Mouse (Mus musculus): ENCODE data around the gene Gria2. TPM values are rescaled to one million over a fixed set of nuclear protein-coding genes. Genes with fewer than 3 reads are reported as not detected.

Gene Gria2
- total RNA-seq, 2 experiments from 2014 or later, result 0.06 TPM; not detected in 1

DNA sequence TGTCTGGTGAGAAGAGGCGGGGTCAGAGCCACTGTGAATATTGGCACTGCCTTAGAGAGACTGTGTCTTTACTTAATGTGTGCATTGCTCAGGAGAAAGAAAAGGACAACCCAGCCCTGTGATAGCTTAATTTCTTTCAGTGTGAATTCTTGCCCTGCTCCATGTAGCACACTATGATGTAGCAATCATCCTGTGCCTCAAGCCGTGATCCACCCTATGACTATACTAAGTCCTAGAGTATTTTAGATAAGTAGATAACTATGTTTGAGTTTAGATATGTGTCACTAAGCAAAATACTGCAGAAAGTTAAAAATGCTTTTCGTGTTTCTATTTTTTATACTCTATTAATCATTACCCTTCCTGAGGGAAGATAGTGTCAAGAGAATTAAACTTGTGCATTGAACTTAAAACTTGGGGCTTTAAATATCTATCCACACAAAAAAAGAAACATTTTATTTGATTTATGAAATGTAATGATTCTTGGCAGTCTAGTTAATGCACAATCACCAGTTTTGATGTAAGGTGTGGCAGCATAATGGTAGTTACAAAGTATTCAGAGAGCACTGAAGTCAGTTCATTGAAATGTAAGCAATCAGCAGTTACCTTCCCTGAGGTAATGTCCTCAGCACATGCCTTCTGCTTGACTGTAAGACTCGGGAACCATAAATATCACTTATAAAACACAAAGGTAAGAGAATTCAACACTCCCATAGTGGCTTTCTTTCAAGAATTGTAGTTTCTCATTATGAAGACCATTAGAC is 22.1 kb downstream of the Gria2 start:
- no peak for DNase-seq
- intact Hi-C loops (cut with DNase I), result no loop called here

DNA sequence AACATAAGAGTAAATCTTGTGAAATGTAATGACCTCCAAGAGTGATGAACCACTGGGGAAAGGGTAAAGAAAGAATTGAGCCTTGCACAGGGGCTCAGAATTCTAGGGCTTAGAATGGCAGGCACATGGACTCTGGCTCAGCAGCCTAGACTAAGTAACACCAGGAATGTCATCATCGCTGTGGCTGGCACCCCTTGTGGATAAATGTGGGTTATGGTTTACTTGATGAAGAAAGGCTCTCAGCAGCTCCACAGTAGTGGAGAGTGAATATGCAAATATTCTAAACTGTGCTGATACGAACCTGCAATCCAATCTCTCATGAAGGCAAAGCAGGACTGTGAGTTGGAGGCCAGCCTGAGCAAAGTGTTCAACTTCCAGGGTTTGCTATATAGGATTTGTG is 26.0 kb downstream of the Gria2 start:
- no peak for DNase-seq
- intact Hi-C loops (cut with DNase I), result no loop called here

- no peak for DNase-seq
- intact Hi-C loops (cut with DNase I), result no loop called here
These were observed 26.7 kb downstream of the Gria2 start for GRCm38 (mm10) chr3:80775971-80776370.

- intact Hi-C loops (cut with DNase I), result no loop called here
- DNase-seq, result no peak
These were observed 28.4 kb downstream of the Gria2 start for GRCm38 (mm10) chr3:80774005-80774764.

DNA sequence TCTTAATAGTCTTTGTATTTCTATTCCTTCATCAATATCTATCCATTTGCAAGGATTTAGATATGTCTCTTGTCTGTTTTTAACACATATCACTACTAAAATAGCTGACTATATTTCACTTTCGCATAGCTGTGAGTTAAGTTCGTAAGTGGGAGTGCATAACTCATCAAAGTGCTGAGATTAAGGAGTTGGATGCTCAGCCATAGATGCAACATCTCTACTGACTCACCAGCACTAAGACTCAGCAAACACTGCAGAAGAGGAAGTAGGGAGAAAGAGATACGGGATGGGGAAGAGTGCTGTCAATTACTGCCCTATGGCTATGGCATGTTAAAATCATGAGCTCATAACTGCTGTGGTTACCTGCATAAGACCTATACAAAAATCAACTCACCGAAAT is 29.4 kb downstream of the Gria2 start:
- intact Hi-C loops (cut with DNase I), result no loop called here

DNA sequence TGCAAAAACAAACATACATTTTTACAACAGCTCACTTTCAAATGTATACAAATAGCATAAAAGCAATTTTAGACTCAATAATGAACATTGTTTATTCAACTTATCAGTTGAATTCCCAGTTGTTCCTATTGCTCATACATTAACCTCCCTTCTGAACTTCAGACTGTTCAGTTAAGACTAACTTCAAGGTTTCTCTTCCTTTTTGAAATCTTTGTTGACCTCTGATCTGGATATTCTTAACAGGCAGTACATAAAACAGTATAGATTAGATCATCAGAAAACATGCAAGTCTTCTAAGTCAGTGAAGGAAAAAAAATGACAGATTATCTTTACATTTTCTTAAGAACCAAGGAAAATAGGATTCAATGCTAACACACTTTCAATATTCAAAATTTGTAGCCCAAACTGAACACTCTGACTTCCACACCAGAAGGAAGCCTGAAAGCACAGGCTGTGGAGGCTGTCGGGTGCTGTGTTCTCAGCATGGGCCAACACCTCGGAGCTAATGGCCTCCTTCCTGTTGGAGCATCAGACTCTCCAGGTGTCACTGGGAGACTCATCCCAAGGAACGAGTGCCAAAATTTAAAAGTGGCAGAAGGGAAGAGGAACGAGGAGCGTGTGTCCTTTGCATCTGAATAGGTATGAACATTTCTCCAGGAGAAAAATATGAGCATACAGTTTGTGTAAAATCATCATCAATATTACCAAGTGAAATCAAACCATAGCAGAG is 33.0 kb downstream of the Gria2 start:
- intact Hi-C loops (cut with DNase I), result no loop called here

More for the DNA sequence above, 29.4 kb downstream of the Gria2 start:
- no peak for DNase-seq

GRCm38 (mm10) chr3:80758955-80759354 is 43.7 kb downstream of the Gria2 start:
- DNase-seq, result no peak
- intact Hi-C loops (cut with DNase I), result no loop called here

More for the DNA sequence above, 33.0 kb downstream of the Gria2 start:
- no peak for DNase-seq

DNA sequence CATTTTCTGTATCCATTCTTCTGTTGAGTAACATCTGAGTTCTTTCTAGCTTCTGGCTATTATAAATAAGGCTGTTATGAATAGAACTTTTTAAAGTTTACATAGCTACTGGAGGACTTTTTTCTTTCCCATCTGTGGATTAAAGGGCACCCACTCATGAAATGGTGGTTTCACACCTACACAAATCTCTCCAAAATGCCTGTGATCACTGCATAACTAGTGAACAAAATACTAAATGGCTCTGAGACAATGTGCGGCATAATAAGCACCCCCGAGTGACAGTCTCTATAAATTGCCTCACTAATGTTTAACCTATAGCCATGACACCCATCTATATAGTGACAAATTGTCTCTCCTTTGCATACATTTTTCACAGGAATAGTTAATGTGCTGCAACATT is 44.3 kb downstream of the Gria2 start:
- intact Hi-C loops (cut with DNase I), result no loop called here
- no peak for DNase-seq

GRCm38 (mm10) chr3:80750786-80751185 is 51.8 kb downstream of the Gria2 start:
- intact Hi-C loops (cut with DNase I), result no loop called here
- no peak for DNase-seq

DNA sequence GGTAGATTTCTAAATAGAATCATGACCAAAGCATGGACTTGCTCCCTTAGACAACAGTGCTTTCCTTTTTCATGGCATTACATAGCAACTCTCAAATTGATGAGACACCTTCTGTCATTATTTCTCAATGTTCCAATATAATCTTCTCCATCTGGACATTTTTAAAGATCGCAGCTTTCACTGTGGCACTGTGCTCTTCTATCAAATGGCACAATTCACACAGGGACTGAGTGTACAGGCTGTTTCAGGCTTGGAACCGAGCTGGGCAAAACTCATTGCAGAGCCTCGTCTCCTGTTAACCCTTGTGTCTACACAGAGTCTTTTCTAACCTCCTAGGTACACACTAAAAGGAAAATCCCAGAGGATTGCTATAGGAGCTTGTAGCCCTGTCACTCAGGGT is 77.4 kb downstream of the Gria2 start:
- no peak for DNase-seq

GRCm38 (mm10) chr3:80713123-80713522 is 89.5 kb downstream of the Gria2 start:
- intact Hi-C loops (cut with DNase I), result no loop called here
- no peak for DNase-seq

More for the DNA sequence above, 77.4 kb downstream of the Gria2 start:
- intact Hi-C loops (cut with DNase I), result no loop called here

GRCm38 (mm10) chr3:80708992-80709391 is 93.6 kb downstream of the Gria2 start:
- no peak for DNase-seq
- intact Hi-C loops (cut with DNase I), result no loop called here

- DNase-seq, result no peak
- intact Hi-C loops (cut with DNase I), result no loop called here
These were observed 100.5 kb downstream of the Gria2 start for GRCm38 (mm10) chr3:80702173-80702572.

DNA sequence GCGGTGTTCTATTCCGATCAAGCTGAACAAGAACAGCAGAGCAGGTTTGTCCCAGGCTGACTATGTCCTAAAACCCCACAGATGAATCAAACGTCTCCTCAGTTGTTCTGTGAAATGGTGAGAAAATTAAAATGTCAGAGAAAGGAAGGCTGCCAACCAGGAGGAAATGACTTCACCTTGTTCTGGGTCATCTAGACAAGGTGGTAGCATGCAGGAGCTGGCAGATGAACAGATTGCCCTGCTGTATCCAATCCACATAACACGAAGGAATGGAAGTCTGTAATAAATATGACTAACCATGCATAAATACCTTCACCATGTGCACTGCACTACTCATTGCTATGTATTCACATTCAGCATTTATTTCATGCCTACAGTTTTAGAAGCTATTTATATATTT is 105.1 kb downstream of the Gria2 start:
- intact Hi-C loops (cut with DNase I), result no loop called here

GRCm38 (mm10) chr3:80694965-80695364 is 107.7 kb downstream of the Gria2 start:
- intact Hi-C loops (cut with DNase I), result no loop called here
- no peak for DNase-seq

More for the DNA sequence above, 105.1 kb downstream of the Gria2 start:
- DNase-seq, result no peak

DNA sequence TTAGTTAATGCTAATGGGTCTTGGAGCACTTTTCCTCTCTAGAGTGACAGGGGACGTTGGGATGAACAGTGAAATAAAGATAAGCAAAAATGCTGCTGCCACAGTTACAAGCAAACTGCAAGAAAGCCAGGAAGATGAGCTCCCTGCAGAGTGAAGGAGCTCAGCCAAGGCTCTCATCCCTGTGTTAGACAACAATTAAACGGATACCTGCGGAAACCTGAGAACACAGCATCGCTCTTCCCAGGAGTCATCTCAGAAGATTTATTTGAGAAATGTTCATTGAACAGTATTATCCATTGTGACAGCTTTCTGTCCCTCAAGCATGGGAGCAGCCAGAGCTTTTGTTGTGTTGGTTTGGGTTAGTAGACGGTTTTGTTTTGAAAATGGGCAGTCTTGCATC is 137.5 kb downstream of the Gria2 start:
- no peak for DNase-seq
- intact Hi-C loops (cut with DNase I), result no loop called here

- intact Hi-C loops (cut with DNase I), result no loop called here
- DNase-seq, result no peak
These were observed 139.3 kb downstream of the Gria2 start for GRCm38 (mm10) chr3:80663293-80663692.

DNA sequence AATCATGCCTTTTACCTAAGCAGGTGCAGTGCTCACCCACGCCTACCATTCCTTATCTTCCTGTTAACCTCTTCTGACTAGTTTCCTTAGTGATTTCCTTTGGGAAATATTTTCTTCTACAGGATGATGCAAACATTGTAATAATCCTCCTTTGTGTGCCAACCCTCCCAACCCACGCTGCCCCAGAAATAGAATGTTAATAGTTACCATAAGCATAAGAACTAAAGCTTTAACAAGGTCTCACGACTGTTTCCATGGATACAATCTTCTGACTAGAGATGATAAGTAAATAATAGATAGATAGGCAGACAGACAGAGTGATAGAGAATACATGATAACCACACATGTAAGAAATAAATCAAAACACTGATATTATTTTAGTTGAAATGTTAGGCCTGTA is 140.8 kb downstream of the Gria2 start:
- intact Hi-C loops (cut with DNase I), result no loop called here
- DNase-seq, result no peak

GRCm38 (mm10) chr3:80652213-80652612 is 150.4 kb downstream of the Gria2 start:
- no peak for DNase-seq
- intact Hi-C loops (cut with DNase I), result no loop called here
